Mouse (Mus musculus): ENCODE results near the gene Rasgef1c.

- TF ChIP-seq CTCF (IDR thresholded peaks at IDR 0.05; ENCODE audit: low read depth, low read length), result no peak
- no peak for TF ChIP-seq POLR2A (IDR thresholded peaks at IDR 0.05; ENCODE audit: extremely low read depth, insufficient read depth, low read length)
These were observed 81.2 kb downstream of the Rasgef1c start for GRCm38 (mm10) chr11:49982881-49983280.

Data from liver, adult 2 months (tissue).